Mouse (Mus musculus) myocyte (in vitro differentiated cells): ENCODE results near the gene Comp.

Experiments
- CEBPB ChIP-seq: IDR thresholded peaks from 2 replicates; pipeline ENCODE4 v1.6.1; 2011; ENCODE audit warnings: mild to moderate bottlenecking, moderate library complexity; ENCODE audit not compliant: poor library complexity, insufficient read depth, severe bottlenecking
- E2F4 ChIP-seq: IDR thresholded peaks from one replicate; pipeline ENCODE4 v1.6.1; 2011; ENCODE audit warnings: mild to moderate bottlenecking, control low read depth, moderate library complexity; ENCODE audit not compliant: insufficient read depth
- MYOD1 ChIP-seq, 3 experiments: IDR thresholded peaks; one replicate each; pipeline ENCODE4 v1.6.1; 2011; ENCODE audit warnings: control low read depth in 2 of 3, low read depth in 2 of 3, mild to moderate bottlenecking in 2 of 3, moderate library complexity in 1 of 3; ENCODE audit not compliant: insufficient read length in 2 of 3, control insufficient read depth in 1 of 3
- POLR2A ChIP-seq: IDR thresholded peaks from one replicate; pipeline ENCODE4 v1.6.1; 2011; ENCODE audit warnings: low read depth, mild to moderate bottlenecking, control low read depth, moderate library complexity; ENCODE audit not compliant: insufficient read length
- POLR2AphosphoS2 ChIP-seq: IDR thresholded peaks from one replicate; pipeline ENCODE4 v1.6.1; 2011; ENCODE audit warnings: low read depth, control low read depth; ENCODE audit not compliant: insufficient read length
- REST ChIP-seq: IDR thresholded peaks from one replicate; pipeline ENCODE4 v1.6.1; 2011; ENCODE audit warnings: mild to moderate bottlenecking, control low read depth, moderate library complexity; ENCODE audit not compliant: insufficient read depth, insufficient read length
- SRF ChIP-seq: IDR thresholded peaks from one replicate; pipeline ENCODE4 v1.6.1; 2011; ENCODE audit warnings: low read depth; ENCODE audit not compliant: control insufficient read depth, insufficient read length
- TCF12 ChIP-seq: IDR thresholded peaks from one replicate; pipeline ENCODE4 v1.6.1; 2011; ENCODE audit warnings: mild to moderate bottlenecking, control low read depth; ENCODE audit not compliant: poor library complexity, insufficient read depth, severe bottlenecking
- USF1 ChIP-seq: IDR thresholded peaks from one replicate; pipeline ENCODE4 v1.6.1; 2011; ENCODE audit warnings: low read depth, mild to moderate bottlenecking, control low read depth, moderate library complexity

- TF ChIP-seq POLR2A, result no peak
- TF ChIP-seq POLR2AphosphoS2, result no peak
- TF ChIP-seq SRF, result no peak
- no peak for TF ChIP-seq E2F4
- TF ChIP-seq USF1, result no peak
- no peak for TF ChIP-seq TCF12
- TF ChIP-seq MYOD1 (IDR thresholded peaks at IDR 0.05; ENCODE audit: control insufficient read depth in 1 of 3, insufficient read length in 2 of 3, low read depth in 2 of 3), result peak in 1 of 3 experiments; percentile 76
- no peak for TF ChIP-seq REST
- no peak for TF ChIP-seq CEBPB
Observed at GRCm38 (mm10) chr8:70408301-70408700, 34.9 kb downstream of the Comp start.
